Mouse (Mus musculus) liver, adult 2 months (tissue): Measurements from ENCODE around the gene Tmem50b.

Source experiments
- CTCF ChIP-seq: fragments of 200-500 bp; IDR thresholded peaks from 2 replicates; pipeline ENCODE4 v1.5.1; 2011; ENCODE audit warnings: low read depth, low read length, control low read depth
- POLR2A ChIP-seq: fragments of 200-500 bp; IDR thresholded peaks from 2 replicates; pipeline ENCODE4 v1.6.1; 2011; ENCODE audit warnings: low read length, control low read depth; ENCODE audit not compliant: insufficient read depth; ENCODE audit errors: extremely low read depth

DNA sequence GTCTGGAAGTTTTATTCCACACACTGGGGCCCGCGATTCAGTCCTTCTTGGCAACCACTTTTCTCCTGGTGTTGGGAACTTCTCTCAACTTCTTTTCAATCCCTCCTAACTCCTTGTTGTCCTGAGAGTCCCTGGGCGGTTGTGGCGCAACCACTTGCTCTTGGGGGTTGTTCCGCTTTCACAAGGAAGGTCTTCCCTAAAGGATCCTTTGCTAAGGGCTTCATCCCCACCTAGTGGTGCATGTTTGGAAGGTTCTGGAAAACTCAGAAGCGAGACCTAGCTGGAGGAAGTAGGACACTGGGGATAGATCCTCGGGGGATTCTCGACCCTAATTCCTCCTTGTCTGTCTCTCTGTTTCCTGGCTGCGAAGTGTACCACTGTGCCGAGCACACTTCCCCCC, 70.5 kb downstream of the Tmem50b start:
- no peak for TF ChIP-seq CTCF
- no peak for TF ChIP-seq POLR2A
